Mouse (Mus musculus) gastrocnemius, postnatal 4 days (tissue): ENCODE measurements at regions not wholly inside any gene's neighbourhood (a gene's known extent, or its start where the extent isn't known, plus 50 kb on each side); places are given as distances from the start of the nearest gene placed in this dataset.

ENCODE experiments used
- DNase-seq, 2 experiments: peaks; one replicate each; pipeline ENCODE4 v3.0.0; 2021 to 2022; ENCODE audit warnings: low spot score in 2 of 2, mixed read lengths in 2 of 2

DNA sequence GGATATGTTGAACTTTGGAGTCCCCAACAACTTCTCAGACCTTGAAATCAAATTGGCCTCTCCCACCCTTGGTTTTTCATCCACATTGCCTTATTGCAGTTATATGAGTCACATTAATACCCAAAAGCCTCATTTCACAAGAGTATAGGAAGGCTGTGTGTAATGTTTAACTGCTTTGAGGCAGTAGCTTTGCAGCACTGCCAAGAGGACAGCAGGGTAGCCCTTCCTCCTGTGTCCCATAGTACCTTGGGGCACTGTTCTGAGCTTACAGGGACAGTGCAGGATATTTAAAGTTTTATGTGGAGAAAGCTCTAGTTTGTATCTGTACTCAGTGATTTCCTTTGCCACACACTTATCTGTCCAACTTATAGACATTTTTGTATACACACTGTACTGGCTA, 374.4 kb downstream of the Plk2 start:
- no peak for DNase-seq

GRCm38 (mm10) chr13:110775251-110775650, 380.4 kb downstream of the Plk2 start:
- DNase-seq = no peak

- no peak for DNase-seq
These were observed 389.4 kb downstream of the Plk2 start for GRCm38 (mm10) chr13:110784162-110784785.

DNA sequence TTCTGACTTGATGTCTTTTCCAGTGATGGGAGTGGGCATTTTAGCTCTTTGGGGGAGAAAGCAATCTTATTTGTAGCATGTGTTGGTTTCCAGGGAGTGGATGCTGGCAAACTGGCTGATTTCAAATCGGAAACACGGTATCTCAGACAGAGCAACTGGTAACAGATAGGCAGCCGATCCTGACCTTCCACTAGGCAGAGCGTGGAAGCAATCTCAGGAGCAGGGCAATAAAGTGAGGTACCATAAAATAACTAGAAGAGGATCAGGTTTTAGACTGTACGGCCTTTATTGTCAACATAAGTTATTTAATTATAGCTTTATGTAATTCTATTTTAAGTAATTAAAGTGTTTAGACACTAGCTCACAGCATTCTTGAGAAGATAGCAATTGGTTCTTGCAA, 390.0 kb downstream of the Plk2 start:
- DNase-seq = no peak

DNA sequence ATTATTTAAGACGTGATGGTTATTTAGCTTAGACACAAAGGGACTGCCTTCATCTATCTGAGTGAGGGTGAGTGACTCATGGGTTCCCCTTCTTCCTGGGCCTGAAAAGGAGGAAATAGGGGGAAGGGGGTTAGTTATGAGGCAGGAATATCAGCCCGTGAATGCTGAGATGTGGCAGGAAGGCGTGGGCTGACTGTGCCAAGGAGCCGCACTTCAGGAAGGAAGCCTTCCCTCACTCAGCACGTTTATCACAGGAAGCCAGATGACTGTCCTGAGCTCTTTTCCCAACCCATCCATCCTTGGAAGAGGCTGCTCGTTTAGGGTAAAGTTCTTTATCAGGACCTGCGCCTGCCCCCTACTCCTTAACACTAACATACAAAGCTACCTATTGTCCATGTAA, 403.5 kb downstream of the Plk2 start:
- no peak for DNase-seq

- no peak for DNase-seq
These were observed 408.0 kb downstream of the Plk2 start for GRCm38 (mm10) chr13:110802841-110803240.

DNA sequence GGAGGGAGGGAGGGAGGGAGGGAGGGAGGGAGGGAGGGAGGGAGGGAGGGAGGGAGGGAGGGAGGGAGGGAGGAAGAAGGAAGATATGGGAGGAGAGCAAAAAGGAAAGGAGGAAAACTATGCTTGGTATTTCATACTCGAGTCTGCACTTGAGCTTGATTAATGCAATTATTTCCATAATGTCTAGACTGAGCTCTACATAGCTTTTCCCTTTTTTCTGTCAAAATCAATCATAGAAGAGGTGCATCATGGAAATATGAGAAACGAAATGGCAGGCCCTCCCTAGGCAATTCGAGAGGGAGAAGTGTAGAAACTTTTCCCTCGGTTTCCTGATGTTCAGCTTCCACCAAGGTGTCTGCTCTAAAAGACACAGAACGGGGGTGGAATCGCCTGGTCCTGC, 417.6 kb downstream of the Plk2 start:
- no peak for DNase-seq

DNA sequence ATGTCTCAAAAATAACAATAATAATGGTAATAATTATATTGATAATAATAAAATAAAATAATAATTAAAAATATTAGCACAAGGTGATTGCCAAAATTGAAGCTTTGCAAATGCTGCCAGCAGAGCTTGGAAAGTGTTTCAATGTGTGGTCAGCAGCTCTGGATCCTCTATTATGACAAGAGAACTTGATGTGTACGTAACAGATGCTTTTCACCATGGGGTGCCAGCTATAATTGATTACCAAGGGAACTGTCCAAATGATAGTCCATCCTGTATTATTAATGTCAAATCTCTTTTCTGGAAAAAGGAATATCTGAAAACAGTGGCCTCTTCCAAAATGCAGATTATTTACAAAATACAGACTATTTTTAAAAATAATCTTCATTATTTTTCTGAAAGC, 419.2 kb downstream of the Plk2 start:
- no peak for DNase-seq

DNA sequence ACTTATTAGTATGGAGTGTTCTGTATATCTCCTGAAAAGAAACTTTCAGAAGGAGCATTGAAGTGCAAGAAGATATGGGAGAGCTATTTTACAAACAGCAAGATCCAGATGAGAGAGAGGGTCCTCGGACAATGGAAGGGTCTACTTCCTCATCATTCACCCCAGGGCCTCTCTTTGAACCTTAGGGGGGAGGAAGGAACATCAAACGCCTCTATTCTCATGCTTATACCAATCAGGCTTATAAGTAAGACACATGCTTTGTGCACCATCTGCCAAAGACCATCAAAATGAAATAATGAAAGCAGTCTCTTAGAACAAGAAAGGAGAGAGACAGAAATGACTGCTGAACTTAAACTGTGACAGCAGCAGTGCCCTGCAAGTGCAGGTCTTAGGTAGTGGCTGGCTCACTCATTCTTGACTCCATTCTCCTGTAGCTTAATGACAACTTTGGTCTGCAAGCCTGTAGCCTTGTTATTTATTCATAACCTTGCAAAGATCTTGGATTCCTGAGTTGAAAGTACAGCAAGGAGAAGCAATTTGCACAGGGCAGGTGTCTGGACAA, 424.5 kb downstream of the Plk2 start:
- no peak for DNase-seq

GRCm38 (mm10) chr13:110824878-110825277, 429.9 kb upstream of the Actbl2 start:
- no peak for DNase-seq

DNA sequence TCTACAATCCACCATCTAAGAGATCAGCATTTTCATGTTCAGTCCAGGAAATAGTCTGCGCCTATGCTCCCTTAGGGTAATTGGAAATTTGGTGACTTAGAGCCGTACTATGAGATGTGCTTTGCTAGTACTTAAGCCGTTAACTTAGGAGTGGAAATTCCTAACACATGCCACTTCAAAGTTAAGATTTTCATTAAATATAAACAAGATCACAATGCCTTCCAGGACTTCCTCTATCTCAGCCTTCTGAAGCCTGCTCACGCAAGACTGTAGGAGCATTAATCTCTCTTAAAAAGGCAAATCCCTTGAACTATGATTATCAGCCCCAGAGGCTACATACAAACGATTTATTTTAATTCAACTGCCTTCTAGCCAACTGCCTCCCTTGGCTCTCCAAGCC, 422.4 kb upstream of the Actbl2 start:
- no peak for DNase-seq

DNA sequence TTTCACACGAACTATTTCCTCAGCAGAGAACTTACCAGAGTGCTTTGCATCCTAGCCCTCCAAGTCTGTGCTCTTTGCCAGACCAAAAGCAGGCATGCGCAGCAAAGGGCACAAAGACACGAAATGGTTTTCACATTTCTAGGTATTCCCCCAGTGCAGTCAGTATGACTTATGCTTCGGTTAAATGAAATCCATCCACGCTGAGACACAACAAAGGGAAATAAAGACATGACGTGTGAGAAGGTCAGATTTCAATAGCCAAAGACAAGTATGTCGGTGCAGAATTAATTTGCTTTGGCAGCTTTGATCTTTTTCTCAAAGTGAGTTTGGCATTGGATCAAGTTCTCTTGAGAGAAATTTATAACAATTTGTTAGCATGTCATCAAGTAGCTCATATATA, 417.9 kb upstream of the Actbl2 start:
- DNase-seq = no peak

DNA sequence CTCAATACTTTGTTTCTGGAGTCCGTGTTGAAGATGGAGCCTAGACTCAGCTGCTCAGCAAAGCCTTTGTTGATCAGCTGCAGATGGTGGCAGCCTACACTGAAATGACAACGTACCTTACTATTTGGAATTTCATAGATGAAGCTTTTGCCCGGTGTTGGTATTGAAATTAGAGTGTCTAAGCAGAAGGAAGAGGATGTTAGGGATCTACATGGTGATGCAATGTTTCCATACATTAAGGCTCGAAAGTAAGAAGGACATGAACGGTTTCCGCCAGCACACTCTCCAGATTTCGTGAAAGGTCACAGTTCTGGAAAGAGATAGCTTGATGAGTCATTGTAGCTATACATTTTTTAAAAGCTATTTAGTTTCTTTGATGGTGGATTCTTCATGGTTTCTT, 412.9 kb upstream of the Actbl2 start:
- no peak for DNase-seq

DNA sequence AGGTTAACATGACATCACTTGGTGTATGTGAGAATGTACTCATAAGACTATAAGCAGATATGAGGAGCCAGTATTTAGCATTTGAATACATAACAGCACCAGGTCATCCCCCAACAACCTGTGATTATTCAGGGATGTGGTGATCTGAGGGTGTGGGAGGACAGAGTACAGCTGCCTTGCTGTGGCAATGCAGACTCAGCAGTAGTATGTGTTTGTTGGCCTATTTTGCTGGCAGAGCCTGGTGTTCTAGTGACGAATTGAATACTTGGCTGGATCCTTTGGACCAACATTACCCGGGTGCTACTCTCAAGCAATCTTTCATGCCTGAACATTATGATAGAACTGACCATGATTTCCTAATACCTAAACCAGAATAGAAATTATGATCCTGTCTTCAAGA, 409.1 kb upstream of the Actbl2 start:
- DNase-seq = no peak

GRCm38 (mm10) chr13:110852996-110853727, 401.7 kb upstream of the Actbl2 start:
- DNase-seq = no peak

DNA sequence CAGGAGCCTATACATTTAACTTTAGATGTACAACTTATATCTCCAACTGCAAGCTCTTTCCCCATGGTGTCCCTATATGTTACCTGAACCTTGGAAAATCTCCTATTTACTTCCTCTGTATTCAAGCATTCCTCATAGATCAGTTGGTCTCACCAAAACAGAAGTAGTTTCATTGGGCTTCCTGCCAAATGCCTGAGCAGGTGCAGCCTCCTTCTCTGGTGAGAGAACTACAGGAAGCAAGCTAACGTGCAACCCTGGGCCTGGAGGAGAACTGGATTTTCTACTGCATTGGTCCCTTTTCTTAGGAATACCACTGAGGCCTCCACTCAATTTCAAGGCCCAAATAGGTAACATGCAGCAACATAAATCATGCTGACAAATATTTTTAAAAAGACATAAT, 400.6 kb upstream of the Actbl2 start:
- DNase-seq = no peak

GRCm38 (mm10) chr13:110865902-110866512, 388.8 kb upstream of the Actbl2 start:
- no peak for DNase-seq

GRCm38 (mm10) chr13:110866713-110867112, 388.1 kb upstream of the Actbl2 start:
- no peak for DNase-seq

DNA sequence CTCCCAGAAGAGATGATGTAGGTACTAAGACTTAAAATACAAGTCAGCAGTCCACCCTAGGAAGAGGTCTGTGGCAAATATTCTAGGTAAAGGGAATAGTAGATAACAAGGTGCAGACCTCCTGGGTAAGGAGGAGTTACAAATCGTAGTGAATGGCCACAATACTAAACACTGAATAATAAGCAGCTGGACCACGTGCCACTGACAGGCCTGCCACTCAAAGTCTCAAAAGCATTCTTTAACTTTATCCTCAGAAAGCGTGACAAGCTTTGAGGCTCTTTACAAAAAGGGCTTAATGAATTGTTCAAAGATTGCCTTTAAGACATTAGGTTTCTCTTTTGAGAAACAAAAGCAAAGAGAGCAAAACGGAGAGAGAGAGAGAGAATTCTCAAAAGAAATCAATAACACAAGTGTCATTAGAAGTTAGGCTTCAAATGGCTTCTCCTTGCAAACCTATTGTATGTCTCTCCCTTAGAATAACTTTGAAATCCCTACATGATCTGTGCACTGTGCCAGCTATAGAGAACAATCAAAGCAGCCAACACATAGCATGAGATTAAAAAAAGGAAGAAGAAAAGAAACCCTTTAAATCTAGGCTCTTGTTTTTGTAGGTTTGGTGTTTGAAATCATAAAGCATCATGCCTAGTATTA, 383.6 kb upstream of the Actbl2 start:
- DNase-seq = no peak

DNA sequence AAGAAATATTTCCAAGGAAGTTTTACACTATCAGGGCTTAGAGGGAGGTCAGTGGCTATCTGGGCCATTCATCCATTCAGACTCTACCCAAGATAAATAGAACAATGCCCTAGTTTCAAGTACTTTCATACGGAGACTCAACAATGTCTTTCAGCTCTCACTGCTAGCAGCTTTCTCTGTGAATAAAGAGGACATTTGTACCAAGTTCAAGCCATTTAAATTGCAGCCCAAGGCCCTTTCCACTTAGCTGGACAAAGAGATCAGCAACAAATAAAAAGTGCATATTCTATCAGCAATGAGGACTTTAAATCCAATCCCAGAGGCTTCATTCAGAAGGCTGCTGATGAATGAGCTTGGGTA, 383.1 kb upstream of the Actbl2 start:
- DNase-seq = no peak

DNA sequence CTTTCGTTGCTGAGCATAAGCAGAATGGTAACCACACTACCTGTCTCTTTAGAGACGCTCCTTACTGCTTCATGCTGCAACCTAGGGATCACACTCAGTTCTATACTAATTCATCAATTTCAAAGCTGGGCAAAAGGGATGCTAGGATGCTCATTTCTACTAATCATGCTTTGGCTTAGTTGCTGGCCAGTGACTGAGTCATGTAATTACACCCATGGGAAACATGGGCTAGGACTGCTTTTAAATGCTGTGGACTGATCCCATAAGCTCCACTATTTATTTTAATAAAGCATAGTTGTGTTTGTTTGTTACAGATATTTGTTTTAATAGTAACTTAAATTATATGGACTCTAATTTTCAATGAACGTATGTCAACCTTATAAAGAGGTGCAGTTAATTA, 373.2 kb upstream of the Actbl2 start:
- DNase-seq = no peak

DNA sequence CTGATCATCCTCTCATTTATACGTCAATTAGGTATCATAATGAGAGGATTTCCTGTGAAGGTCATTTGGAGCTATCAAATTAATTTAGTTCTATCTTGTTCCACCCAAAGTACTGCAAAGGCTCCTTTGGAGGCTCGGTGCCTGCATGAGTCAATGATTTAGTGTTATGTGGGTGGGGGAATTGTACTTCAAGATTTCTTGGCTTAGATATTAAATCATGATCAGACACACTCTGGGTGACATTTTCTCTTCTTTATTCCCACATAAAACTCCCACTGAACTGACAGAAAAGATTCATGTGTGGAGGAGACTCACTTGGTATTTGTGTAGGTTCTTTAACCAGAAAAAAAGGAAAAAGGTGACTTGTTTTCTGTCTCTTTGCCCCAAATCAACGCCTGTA, 372.6 kb upstream of the Actbl2 start:
- no peak for DNase-seq
